Mouse (Mus musculus) heart, adult 2 months (tissue): Measurements from ENCODE around the gene Sde2. TPM values are rescaled to one million over a fixed set of nuclear protein-coding genes. Genes with fewer than 3 reads are reported as not detected.

ENCODE experiments used
- DNase-seq, 2 experiments: peaks; one replicate each; pipeline ENCODE4 v3.0.0; 2021
- H3K27ac ChIP-seq: fragments of 200-600 bp; 2 replicates; pipeline ENCODE4 v1.8.1; 2022
- H3K27me3 ChIP-seq: fragments of 200-500 bp; 2 replicates; pipeline ENCODE4 v1.6.1; 2012; ENCODE audit warnings: mild to moderate bottlenecking, low read length, inconsistent platforms, mixed read lengths; ENCODE audit not compliant: control insufficient read depth, insufficient read depth
- H3K36me3 ChIP-seq: fragments of 200-500 bp; 2 replicates; pipeline ENCODE4 v1.6.1; 2012; ENCODE audit warnings: low read length, inconsistent platforms; ENCODE audit not compliant: control insufficient read depth, insufficient read depth
- H3K4me1 ChIP-seq: fragments of 200-500 bp; 2 replicates; pipeline ENCODE4 v1.6.1; 2011; ENCODE audit warnings: low read length; ENCODE audit not compliant: control insufficient read depth, insufficient read depth
- H3K4me3 ChIP-seq: fragments of 200-600 bp; 2 replicates; pipeline ENCODE4 v1.8.1; 2022
- H3K79me2 ChIP-seq: fragments of 200-500 bp; replicated peaks from 2 replicates; pipeline ENCODE4 v1.6.1; 2012; ENCODE audit warnings: mild to moderate bottlenecking, inconsistent platforms, low read length, moderate library complexity, mixed read lengths; ENCODE audit not compliant: control insufficient read depth, insufficient read depth
- H3K9ac ChIP-seq: fragments of 200-500 bp; 2 replicates; pipeline ENCODE4 v1.6.1; 2012; ENCODE audit warnings: low read depth, mild to moderate bottlenecking, control low read depth, inconsistent platforms, low read length, mixed read lengths
- CTCF ChIP-seq: fragments of 200-600 bp; IDR thresholded peaks from 2 replicates; pipeline ENCODE4 v1.8.1; 2022; ENCODE audit warnings: antibody characterized with exemption, mild to moderate bottlenecking, moderate library complexity
- EP300 ChIP-seq: fragments of 200-500 bp; IDR thresholded peaks from 2 replicates; pipeline ENCODE4 v1.6.1; 2011; ENCODE audit warnings: low read depth, low read length, control low read depth; ENCODE audit not compliant: insufficient read depth
- POLR2A ChIP-seq: fragments of 200-500 bp; IDR thresholded peaks from 2 replicates; pipeline ENCODE4 v1.6.1; 2011; ENCODE audit warnings: mild to moderate bottlenecking, low read depth, low read length, control low read depth; ENCODE audit not compliant: insufficient read depth
- WGBS: fragments of 180-500 bp; shearing (Covaris S2); methylation state at CpG from one replicate; pipeline ENCODE4 v1.1.7; 2018; 5-methylcytosine and 5-hydroxymethylcytosine counted together
- intact Hi-C: fragments of 180-260 bp; cut with DNase I; formaldehyde crosslinking; loops from one replicate; pipeline ENCODE4 v1.15.1; 2025
- polyA plus RNA-seq: library from polyadenylated mRNA; depleted of rRNA; stranded (reverse); fragments of >200 nt; gene quantifications from 2 replicates; pipeline ENCODE4 v1.2.3, GENCODE M21; 2012
- total RNA-seq, 2 experiments: library from RNA; stranded (reverse); gene quantifications; 2 replicates each; pipeline ENCODE4 v1.2.3; 2021

Sde2 gene
- total and polyA plus RNA-seq, 3 experiments: 5.0 to 12.1 (median 11.7) TPM

GRCm38 (mm10) chr1:180870122-180870650 is 19.3 kb downstream of the Sde2 start:
- H3K36me3 ChIP-seq: no peaks in the 10 kb centered on the region
- TF ChIP-seq EP300 (no peak), CTCF (no peak), POLR2A (no peak)
- no peaks in the 10 kb centered on the region for H3K79me2 ChIP-seq
- 40% methylated on average over 13 of the region's 13 CpGs for WGBS
- H3K4me1 ChIP-seq: no peaks in the 10 kb centered on the region
- DNase-seq: peak; percentile 49 to 51
- no peaks in the 10 kb centered on the region for H3K27me3 ChIP-seq
- H3K27ac ChIP-seq: no peak overlapping the region
- no peak overlapping the region for H3K4me3 ChIP-seq
- no peak overlapping the region for H3K9ac ChIP-seq
- intact Hi-C loops: no loop called here

- TF ChIP-seq EP300 (no peak), CTCF (peak; percentile 77)
Measured at GRCm38 (mm10) chr1:180873861-180874484, 23.0 kb downstream of the Sde2 start.

GRCm38 (mm10) chr1:180874615-180875014 is 23.7 kb downstream of the Sde2 start:
- no peak overlapping the region for H3K27ac ChIP-seq
- H3K79me2 ChIP-seq: no peaks in the 10 kb centered on the region
- no peak overlapping the region for H3K4me3 ChIP-seq
- intact Hi-C loops: loop anchor here (1.0 kb wide), 1 partner anchor 100 kb away; no protein-coding TSS in a partner anchor
- H3K4me1 ChIP-seq: no peaks in the 10 kb centered on the region
- DNase-seq: no peak
- TF ChIP-seq POLR2A (no peak), EP300 (no peak), CTCF (no peak)
- H3K27me3 ChIP-seq: no peaks in the 10 kb centered on the region
- no peak overlapping the region for H3K9ac ChIP-seq
- H3K36me3 ChIP-seq: no peaks in the 10 kb centered on the region
- 80% methylated on average over 2 of the region's 2 CpGs for WGBS

More at GRCm38 (mm10) chr1:180873861-180874484, 23.0 kb downstream of the Sde2 start:
- DNase-seq: peak; percentile 35 to 45
- Histone ChIP-seq H3K27me3 (no peaks in the 10 kb centered on the region), H3K9ac (no peak overlapping the region), H3K27ac (no peak overlapping the region), H3K79me2 (no peaks in the 10 kb centered on the region), H3K4me3 (no peak overlapping the region), H3K4me1 (no peaks in the 10 kb centered on the region), H3K36me3 (no peaks in the 10 kb centered on the region)
- intact Hi-C loops: loop anchor here (1.0 kb wide), 1 partner anchor 100 kb away; no protein-coding TSS in a partner anchor
- WGBS: 22% methylated on average over 9 of the region's 9 CpGs

DNA sequence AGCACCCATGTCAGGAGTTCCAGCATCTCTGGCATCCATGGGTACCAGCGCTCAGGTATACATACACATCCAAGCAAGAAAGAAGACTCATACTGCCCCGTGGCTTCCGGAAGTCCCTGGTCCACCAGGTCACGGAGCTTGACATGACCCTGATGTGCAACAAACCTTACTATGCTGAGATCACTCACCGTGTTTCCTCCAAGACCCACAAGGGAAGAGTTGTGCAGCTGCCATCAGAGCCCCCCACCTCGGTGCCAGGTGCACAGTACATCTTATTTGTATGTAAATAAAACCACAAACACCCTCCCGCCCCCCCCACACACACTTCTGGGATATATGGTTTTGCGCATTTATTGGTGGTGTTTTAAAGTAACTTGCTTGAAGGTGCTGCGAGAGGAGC is 24.2 kb downstream of the Sde2 start:
- WGBS: 90% methylated on average over 9 of the region's 9 CpGs
- no peak overlapping the region for H3K4me3 ChIP-seq
- H3K4me1 ChIP-seq: no peaks in the 10 kb centered on the region
- H3K9ac ChIP-seq: no peak overlapping the region
- TF ChIP-seq POLR2A (no peak), CTCF (no peak), EP300 (no peak)
- H3K27me3 ChIP-seq: no peaks in the 10 kb centered on the region
- no peak overlapping the region for H3K27ac ChIP-seq
- no peaks in the 10 kb centered on the region for H3K36me3 ChIP-seq
- no peaks in the 10 kb centered on the region for H3K79me2 ChIP-seq
- no peak for DNase-seq
- intact Hi-C loops: no loop called here

GRCm38 (mm10) chr1:180877466-180877865 is 26.5 kb downstream of the Sde2 start:
- intact Hi-C loops: no loop called here
- TF ChIP-seq POLR2A (no peak), CTCF (no peak), EP300 (no peak)
- no peak overlapping the region for H3K27ac ChIP-seq
- no peak overlapping the region for H3K4me3 ChIP-seq
- no peaks in the 10 kb centered on the region for H3K79me2 ChIP-seq
- no peak overlapping the region for H3K9ac ChIP-seq
- H3K27me3 ChIP-seq: no peaks in the 10 kb centered on the region
- no peak for DNase-seq
- no peaks in the 10 kb centered on the region for H3K36me3 ChIP-seq
- WGBS: 73% methylated on average over 4 of the region's 4 CpGs
- H3K4me1 ChIP-seq: no peaks in the 10 kb centered on the region

DNA sequence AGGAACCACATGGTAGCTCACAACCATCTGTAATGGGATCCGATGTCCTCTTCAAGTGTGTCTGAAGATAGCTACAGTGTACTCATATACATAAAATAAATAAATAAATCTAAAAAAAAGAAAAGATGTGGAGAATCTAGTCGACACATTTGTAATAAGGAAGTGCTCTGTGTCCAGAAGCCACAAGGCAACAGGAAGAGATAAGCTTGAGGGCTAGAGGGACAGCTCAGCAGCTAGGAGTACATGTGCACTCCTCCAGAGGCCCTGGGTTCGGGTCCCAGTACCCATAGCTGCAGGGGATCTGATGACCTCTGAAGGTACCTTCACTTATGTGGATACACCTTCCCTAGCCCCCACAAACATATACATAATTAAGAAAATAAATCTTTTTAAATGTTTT is 30.8 kb downstream of the Sde2 start:
- intact Hi-C loops: no loop called here
- no peak for TF ChIP-seq EP300
- no peak for TF ChIP-seq POLR2A
- no peak for TF ChIP-seq CTCF
- 50% methylated on average over 3 of the region's 3 CpGs for WGBS
- H3K27me3 ChIP-seq: no peaks in the 10 kb centered on the region
- no peaks in the 10 kb centered on the region for H3K36me3 ChIP-seq
- H3K79me2 ChIP-seq: no peaks in the 10 kb centered on the region
- no peak overlapping the region for H3K9ac ChIP-seq
- H3K27ac ChIP-seq: no peak overlapping the region
- H3K4me1 ChIP-seq: no peaks in the 10 kb centered on the region
- H3K4me3 ChIP-seq: no peak overlapping the region
- no peak for DNase-seq
